Mouse (Mus musculus): ENCODE data around the gene Cryzl1.

Cryzl1 gene

DNA sequence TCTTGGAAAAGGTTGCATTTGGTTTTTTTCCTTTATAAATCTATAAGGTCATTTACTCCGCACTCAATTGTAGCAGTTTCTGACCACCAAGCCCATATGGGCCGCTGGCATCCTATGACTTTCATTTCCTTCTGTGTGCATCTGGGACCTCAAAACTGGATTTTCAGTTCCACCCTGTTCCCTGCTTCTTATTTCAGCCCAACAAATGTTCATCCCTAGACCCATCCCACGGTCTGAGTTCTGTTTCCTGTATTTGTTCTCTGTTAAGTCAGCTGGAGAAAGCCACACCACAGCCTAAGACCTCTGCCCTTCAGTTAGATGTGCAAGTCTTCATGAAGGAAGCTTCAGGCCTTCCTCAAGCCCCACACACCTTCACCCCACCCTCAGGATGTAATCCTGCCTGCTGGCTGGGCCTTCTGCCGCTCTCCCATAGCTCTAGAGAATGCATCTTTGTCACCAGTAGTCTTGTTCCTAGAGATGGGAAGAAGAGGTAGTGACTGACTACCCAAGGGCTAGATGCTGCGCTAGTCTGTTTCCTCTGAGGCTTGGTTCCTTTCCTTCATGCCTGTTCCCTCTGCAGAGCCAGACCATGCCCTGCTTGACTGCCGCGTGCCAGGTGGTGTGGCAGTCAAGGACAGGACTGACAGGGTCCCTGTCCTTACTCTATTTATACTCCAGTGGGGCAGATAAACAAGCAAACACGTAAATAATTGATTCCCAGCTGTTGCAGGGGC is 11.6 kb upstream of the Cryzl1 start:
- no peak for DNase-seq (ENCODE audit: low spot score)

DNA sequence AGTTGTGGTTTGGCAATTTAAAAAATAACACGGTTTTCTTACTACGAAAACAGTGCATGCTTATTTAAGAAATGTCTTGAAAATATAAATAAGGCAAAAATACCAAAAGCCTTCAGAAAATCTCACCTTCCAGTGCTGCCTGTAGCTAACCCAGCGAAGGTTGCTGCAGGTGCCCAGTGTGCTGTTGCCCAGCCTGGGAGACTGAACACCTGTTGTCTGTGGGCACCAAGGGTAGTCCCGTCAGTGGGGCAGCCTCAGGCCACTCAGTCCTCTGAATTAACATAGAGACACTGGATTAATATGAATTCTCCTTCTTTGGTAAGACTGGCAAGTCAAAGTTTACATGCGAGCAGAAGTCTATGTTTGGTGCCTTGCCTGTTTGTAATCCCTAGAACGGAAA is 9.7 kb upstream of the Cryzl1 start:
- no peak for DNase-seq (ENCODE audit: low spot score)

DNA sequence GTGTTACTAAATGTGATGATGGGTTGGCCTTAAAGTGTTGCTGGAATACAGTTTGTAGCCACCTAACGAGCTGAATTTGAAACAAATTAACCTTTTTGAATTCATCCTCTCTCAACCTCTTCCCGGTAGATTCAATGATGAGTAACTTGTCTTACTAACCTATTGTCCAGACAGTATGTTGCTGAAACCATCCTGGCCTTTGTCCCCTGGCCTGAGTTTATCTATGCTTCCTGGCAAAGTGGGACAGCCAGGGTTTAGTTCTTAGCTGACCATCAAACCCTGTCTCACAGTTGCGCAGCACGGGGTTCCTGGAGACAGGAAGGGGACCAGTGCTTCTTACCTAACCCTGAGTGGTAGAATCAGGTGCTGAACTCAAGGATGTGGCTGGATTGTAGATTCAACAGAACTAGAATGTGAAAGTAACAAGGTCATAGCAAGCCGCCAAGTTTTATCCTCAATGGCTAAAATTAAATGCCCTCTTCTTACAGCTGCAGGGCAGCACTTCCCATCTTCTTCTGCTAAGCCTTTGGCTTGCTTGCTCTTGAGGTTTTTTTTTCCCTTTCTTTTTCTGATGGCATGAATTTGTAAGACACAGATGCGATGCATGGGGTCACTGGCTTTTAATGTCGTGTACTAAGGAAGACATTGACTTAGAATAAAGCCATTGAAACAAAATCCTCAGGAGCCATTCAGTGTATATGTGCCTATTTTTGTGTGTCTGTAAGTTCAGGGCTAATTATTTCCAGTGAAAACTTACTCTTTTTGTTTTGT is 7.5 kb upstream of the Cryzl1 start:
- DNase-seq (ENCODE audit: low spot score): no peak

DNA sequence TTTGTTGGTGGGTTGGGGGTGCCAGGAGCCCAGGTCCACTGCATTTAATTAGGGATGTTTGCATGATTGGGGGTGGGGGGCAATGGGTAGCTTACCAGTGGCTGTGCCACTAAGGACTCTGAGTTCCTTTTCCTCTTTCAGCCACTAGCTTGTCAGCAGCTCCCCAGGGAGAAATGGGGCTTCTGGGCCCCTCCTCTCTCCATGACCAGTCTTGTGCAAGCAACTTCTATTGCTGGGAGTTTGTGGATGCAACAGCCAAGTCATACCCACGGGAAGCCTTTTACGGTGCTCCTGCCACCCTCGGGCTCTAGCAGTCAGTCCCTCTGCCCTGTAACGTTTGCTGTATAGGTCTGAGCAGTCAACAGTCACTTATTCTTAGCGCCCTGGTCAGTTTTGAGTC is 6.0 kb upstream of the Cryzl1 start:
- DNase-seq (ENCODE audit: low spot score): no peak

DNA sequence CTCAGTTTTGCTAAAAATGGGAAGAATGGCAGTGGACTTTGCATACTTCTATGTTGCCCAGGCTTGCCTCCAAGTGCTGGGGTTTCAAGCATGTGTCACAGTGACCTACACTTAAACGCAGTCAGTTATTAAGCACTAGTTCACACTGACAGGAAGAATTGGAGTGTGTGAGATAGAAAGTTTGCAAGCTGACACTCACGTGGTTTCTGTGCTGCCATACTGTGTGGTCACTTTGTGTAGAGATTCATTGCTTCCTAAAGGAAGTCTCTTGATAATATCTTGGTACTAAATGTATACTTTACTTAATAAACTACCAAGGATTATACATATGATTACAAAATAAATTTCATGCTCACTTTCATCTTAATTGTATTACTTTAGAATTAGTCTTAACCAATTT is 4.0 kb upstream of the Cryzl1 start:
- no peak for DNase-seq (ENCODE audit: low spot score)

DNA sequence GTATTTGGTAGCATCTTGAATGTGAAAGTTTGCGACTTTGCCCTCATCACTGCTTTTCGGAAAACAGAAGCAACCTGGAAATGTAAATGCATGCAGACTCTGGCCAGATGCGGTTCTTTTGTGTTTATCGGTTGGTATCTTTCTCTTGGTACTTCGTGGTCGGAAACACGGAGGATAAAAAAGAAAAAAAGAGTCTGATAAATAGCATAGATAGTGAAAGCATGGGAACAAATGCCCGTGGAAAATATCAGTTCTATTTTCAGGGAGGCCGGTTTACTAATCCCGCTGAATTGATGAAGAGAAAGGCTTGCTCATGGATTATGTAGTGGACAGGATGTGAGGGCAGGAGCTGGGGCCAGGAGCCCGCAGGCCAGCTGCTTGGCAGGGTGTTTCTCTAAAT is 1.7 kb upstream of the Cryzl1 start:
- no peak for DNase-seq (ENCODE audit: low spot score)

GRCm38 (mm10) chr16:91729821-91730441 is 1.2 kb upstream of the Cryzl1 start:
- DNase-seq (ENCODE audit: low spot score): no peak

DNA sequence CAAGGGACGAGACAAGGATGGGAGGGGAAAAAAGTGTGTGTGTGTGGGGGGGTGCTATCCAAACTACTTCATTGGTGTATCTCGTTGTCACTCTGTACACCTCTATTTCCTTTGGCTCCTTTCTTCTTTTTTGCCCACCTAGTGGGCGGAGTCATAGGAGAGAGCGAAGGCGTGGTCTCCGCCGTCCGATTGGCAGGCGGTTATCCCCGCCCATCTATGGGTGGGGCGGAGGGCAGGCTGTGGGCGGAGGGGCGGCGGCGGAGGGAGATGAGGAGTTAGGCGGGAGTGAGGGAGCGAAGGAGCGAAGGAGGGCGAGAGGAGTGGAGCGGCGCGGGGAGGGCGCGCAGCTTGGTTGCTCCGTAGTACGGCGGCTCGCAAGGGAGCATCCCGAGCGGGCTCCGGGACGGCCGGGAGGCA is 299 bp upstream of the Cryzl1 start, which contains the start of gene Itsn1:
TSS of gene Itsn1 (plus strand) at position 216 of the 417 bp plus-strand sequence.
- DNase-seq (ENCODE audit: low spot score): peak; percentile 96

GRCm38 (mm10) chr16:91727433-91727832 is 1.3 kb downstream of the Cryzl1 start:
- DNase-seq (ENCODE audit: low spot score): no peak

GRCm38 (mm10) chr16:91724247-91724646 is 4.5 kb downstream of the Cryzl1 start:
- no peak for DNase-seq (ENCODE audit: low spot score)

DNA sequence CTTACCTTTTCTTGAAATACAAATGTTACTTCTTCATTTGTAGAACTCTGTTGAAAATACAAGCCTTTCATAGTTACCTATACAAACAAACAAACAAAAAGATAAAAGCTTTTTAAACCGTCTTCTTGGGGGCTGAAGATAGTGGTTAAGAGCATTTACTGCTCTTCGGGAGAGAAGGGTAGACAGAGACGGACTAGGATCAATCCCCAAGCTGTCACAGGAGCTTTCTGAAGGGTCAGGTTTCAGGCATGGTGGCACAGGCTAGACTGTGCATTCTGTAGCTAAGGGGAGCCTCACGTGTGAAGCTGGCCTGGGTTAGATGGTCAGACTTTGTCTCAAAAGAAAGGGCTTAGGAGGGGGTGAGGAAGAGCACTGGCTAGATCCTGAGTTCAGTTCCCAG is 11.4 kb downstream of the Cryzl1 start:
- DNase-seq (ENCODE audit: low spot score): no peak

DNA sequence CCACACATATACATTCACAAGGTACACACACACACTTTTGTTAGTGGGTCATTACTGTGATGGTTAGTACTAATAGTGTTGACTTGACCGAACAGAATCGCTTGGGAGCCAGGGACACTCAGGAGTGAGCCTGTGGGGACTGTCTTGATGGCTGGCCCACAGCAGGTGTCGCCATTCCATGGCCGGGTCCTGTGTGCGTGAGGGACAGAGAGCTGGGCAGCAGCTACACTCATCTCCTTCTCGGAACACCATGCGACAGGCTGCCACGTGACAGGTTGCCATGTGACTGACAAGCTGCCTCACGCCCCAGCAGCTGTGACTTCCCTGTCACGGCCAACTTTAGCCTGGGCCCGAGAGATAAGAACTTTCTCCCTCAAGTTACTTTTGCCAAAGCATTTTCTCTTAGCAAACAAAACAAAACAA is 11.8 kb downstream of the Cryzl1 start:
- no peak for DNase-seq (ENCODE audit: low spot score)

DNA sequence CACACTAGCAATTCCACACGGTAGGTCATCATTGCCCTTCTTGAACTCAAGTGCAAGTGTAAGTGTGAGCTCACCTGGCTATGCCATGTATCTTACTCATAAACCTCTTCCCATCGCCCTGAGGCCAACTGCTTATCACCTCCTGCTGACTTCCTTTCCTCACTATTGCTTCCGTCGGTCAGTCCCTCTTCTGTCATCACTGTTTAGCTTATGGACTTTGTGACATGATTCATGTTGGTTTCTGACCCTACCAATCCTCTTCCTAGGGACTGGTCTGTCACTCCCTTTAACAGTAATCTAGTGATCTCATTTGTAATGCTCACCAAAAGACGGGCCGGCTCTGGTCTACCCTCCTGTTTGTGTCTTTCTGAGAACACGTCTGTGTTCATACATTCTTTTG is 18.5 kb downstream of the Cryzl1 start:
- no peak for DNase-seq (ENCODE audit: low spot score)

GRCm38 (mm10) chr16:91704603-91705340 is 24.0 kb downstream of the Cryzl1 start:
- DNase-seq (ENCODE audit: low spot score): no peak

GRCm38 (mm10) chr16:91702771-91703188 is 26.0 kb downstream of the Cryzl1 start:
- no peak for DNase-seq (ENCODE audit: low spot score)

DNA sequence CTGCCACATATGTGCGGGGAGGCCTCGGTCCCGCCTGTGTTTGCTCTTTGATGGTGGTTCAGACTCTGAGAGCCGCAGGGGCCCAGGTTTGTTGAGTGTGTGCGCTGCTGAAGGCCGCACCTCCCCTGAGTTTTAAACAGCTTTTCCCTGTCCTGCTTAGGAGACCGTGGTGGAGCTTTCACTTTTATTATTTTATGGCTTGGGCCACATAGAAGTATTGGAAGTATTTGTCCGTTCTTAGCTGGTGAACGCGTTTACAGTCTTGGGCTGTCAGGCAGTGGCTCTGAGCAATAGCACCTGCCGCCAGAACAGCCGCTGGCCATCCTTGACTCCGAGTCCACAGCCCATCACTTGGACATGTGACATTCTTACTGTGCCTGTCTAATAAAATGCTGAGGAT is 26.9 kb downstream of the Cryzl1 start:
- DNase-seq (ENCODE audit: low spot score): no peak

- DNase-seq (ENCODE audit: low spot score): no peak
These were observed 29.8 kb downstream of the Cryzl1 start for GRCm38 (mm10) chr16:91698995-91699394.

- no peak for DNase-seq (ENCODE audit: low spot score)
These were observed 33.5 kb downstream of the Cryzl1 start for GRCm38 (mm10) chr16:91695108-91695755.

DNA sequence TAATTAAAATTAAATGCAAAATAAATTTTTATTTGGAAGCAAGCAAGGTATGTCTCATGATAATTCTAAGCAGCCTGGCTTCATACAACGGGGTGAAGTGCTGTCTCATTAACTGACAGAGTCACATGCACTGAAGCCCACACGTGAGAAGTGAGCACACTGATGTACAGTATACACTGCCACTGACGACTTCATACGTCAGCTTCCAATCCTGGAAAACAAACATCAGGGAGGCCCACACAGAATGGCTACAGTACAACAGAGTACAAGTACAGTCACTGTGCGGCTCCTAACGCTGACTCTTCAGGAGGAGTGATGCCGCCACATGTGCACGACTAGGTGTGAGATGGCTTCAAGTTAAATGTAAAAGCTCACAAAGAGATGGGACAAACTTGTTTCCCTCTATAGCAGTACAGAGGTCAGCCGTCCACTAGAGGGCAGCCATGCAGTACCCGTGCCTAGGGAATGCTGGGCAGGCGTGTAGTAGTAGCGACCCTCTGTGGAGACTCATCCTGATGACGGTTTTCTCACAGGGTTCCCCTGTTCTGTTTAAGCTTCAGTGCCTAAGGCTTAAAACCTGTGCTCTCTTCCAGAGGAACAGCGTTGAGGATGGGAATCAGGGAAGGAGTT is 34.2 kb downstream of the Cryzl1 start:
- peak; percentile 53 for DNase-seq (ENCODE audit: low spot score)

GRCm38 (mm10) chr16:91689791-91690190 is 39.0 kb downstream of the Cryzl1 start:
- DNase-seq (ENCODE audit: low spot score): no peak

GRCm38 (mm10) chr16:91688619-91689334 is 40.0 kb downstream of the Cryzl1 start, which contains the start of gene Donson:
Gene Donson (minus strand): TSS chr16:91688770.
- DNase-seq (ENCODE audit: low spot score): peak; percentile 43

Measured in layer of hippocampus, adult 9-10 months (tissue).